Mouse (Mus musculus): ENCODE results near the gene Patj. TPM values are rescaled to one million over a fixed set of nuclear protein-coding genes. Genes with fewer than 3 reads are reported as not detected.

Patj gene
- total RNA-seq, 2 experiments from 2014 or later, result 2.4 to 6.2 TPM

DNA sequence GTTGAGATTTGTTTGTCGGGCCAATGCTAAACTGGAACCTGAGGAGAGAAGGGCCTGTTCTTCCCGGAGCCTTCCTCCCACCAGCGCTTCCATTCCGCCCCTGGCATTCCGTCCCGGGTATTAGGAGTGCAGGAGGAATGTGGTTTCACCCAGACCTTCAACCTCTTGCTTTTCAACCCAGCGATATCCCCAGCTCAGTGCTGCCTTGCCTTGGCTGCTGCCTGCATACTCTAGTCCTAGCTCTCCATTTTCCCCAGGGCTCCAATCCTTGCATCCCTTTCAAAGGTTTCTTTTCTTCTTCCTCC, 348.3 kb downstream of the Patj start:
- intact Hi-C loops (cut with DNase I), result no loop called here
- no peak for DNase-seq
- no peak overlapping the region for H3K27ac ChIP-seq

DNA sequence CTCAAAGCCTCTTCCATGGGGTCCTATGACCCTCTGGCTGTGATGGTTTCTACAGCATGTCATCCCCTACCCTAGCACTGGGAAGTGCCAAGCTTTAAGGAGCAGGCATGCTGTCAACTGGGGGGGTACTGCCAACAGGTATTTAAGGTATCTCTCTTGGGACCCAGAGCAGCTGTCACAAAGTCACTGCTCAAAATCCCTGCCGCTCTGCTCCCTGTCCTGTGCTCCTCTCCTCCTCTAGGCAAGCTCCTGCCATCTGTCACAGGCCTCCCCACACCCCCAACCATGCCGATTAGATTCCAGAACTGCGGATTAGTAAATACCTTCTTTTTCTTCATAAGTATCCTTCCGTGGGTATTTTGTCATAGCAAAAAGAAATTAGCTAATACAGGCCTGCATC, 358.9 kb downstream of the Patj start:
- no peak for TF ChIP-seq CTCF (IDR thresholded peaks at IDR 0.05)
- intact Hi-C loops (cut with DNase I), result no loop called here
- Histone ChIP-seq H3K4me3 (no peak overlapping the region), H3K27ac (no peak overlapping the region)
- no peak for DNase-seq

More for the DNA sequence above, 348.3 kb downstream of the Patj start:
- TF ChIP-seq CTCF (IDR thresholded peaks at IDR 0.05), result no peak
- no peak overlapping the region for H3K4me3 ChIP-seq

DNA sequence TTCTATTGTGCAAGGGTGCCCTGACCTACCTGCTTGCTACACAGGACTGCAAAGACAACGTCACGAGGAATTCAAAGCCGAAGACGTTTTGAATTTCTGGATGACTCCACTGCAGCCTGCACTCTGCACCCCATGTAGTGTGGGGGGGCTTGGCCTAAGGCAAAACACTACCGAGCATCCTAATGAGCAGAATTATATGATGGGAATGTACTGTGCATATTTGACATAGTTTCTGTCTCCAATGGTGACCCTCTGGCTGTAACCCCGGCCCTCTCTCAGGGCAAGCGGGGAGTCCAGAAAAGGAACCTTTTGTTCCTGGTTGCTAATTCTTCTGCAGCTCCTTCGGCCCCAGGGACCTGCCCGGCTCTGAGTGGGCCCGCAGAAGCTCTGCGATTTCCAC, 360.6 kb downstream of the Patj start:
- Histone ChIP-seq H3K27ac (no peak overlapping the region), H3K4me3 (no peak overlapping the region)
- TF ChIP-seq CTCF (IDR thresholded peaks at IDR 0.05), result no peak
- intact Hi-C loops (cut with DNase I), result no loop called here
- DNase-seq, result no peak

DNA sequence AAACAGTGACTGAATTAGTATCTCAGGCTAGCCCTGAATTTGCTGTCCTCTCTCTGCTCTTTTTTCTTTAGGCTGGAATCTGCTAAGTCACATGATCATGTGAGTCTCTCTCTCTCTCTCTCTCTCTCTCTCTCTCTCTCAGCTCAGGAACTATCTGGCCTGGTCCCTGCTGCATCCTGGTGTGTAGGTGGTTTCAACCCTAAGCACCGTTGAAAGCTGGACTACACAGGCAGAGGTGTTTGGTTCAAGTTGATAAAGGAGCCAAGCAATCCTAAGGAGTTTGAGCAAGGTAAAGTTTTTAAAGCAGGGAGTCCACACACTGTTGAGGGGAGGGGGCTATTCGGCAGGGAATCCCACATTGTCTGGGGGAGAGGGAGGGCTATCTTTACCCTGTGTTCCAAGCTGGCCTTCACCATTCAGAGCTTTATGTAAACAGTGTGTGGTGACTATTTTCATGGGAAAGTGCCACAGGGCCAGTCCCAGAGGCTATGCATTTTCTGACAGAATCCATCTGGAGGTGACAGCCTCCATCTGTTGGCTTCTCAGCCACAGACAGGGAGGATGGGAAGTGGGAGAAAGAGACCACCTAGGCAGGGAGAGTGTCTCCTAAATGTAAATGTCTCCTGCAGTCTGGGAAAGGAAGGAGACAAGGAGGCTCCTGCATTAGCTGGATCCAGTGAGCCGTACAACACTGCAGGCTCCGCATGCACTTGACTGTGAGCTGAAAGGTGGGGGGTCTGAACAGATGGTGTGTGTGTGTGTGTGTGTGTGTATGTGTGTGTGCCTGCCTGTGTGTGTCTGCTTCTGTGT, 362.6 kb downstream of the Patj start:
- no peak overlapping the region for H3K27ac ChIP-seq
- no peak overlapping the region for H3K4me3 ChIP-seq
- DNase-seq, result no peak
- intact Hi-C loops (cut with DNase I), result no loop called here
- TF ChIP-seq CTCF (IDR thresholded peaks at IDR 0.05), result no peak

DNA sequence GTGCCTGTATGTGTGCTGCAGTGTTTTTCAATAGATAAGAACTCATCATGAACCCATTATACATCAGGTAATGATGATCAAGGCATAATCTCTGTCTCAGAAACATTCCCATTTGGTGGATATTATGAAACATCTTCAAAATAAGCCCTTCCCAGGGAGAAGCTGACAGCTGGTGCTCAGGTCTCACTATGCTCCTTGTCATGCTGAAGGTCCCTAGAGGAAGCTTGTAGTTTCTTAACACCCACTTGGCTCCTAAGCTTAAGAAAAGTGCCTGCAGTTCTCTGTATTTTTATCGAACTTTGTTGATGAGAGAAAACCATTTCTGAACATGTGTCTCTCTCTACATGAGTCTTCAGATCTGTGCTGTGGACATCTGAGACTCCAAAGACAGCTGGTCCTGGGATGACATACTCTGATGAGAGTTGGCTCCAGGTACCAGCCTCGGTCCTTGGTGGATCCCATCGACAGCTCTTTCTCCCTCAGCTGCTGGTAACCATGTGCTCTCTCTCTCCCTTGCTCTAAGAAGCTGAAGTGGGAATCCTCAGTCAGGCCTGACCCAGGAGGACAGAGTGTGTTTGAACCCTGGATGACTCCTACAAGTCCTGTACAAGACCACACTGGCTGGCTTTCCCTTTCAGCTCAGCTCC, 363.4 kb downstream of the Patj start:
- TF ChIP-seq CTCF (IDR thresholded peaks at IDR 0.05), result no peak
- H3K4me3 ChIP-seq, result no peak overlapping the region
- no peak for DNase-seq
- intact Hi-C loops (cut with DNase I), result no loop called here
- H3K27ac ChIP-seq, result no peak overlapping the region

DNA sequence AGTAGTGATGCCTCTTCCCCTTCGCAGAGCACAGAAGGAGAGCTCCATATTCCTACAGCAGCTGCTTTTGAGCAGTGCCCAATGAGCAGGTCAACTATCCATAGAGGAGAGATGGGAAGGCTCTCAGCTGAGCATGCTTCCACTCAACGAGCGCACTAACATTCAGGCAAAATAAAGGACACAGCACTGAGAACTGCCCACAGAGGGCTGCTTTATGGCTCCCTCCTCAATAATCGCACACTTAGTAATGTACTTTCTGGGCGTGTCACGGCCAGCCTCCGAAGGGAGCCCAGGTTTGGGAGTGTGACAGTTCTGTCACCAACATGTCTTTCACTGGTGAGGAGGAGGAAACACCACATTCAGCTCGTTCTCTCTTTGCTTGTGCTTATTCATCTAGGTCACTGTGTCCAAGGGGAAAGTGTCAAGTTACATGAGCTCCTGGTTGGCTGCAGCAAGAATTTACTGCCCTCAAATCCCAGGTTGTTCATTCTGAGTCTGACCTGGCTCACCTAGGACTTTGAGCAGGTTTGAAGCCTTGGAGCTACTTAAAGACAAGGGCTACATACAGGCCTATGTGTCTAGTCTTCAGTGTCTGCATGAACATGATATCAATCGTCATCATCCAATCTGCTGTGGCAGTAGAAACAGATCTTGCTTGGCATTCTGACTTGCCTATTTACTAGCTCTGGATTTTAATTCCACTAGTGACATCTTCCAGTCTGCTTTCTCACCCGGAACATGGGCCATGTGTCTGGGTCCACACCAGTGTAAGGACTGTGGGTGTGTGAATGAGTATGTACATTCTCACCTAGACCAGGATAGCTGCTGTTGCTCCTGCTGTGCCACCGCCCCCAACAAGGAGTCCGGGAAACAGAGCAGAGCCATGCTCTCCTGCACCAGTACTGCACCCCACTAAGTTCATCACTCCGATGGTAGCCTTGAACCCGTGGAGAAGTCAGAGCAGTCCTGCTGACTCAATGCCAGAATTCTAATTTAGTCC, 371.8 kb downstream of the Patj start:
- no peak for TF ChIP-seq CTCF (IDR thresholded peaks at IDR 0.05)
- Histone ChIP-seq H3K27ac (no peak overlapping the region), H3K4me3 (no peak overlapping the region)
- intact Hi-C loops (cut with DNase I), result no loop called here
- DNase-seq, result no peak

Small RNAs within 50 kb of the gene (microRNA-seq; reads per million reads assigned to microRNA genes)
- gene Gm22625 (not detected), gene Gm26154 (not detected)

Other genes with a start within 250 kb of the Patj start
- 10 to 100 TPM; 35.1 to 39.4 TPM for gene Tm2d1, start 12.5 kb upstream of the Patj start, total RNA-seq (2021)

Data from gastrocnemius, adult 2 months (tissue).